Mouse (Mus musculus): ENCODE results near the gene Lama4. TPM values are rescaled to one million over a fixed set of nuclear protein-coding genes. Genes with fewer than 3 reads are reported as not detected.

Lama4 gene
- polyA plus RNA-seq, 1 experiment from 2014 or later, result 142 TPM

GRCm38 (mm10) chr10:39138761-39139160 is 173.4 kb downstream of the Lama4 start:
- Histone ChIP-seq H3K9ac (ENCODE audit: low read length) (no peak overlapping the region), H3K27me3 (ENCODE audit: control insufficient read depth, insufficient read depth, low read length) (no peaks in the 10 kb centered on the region), H3K4me2 (ENCODE audit: low read length) (no peak overlapping the region), H3K9me3 (ENCODE audit: control insufficient read depth, low read length) (no peaks in the 10 kb centered on the region), H3K27ac (replicated peaks in 1 of 2; ENCODE audit: control insufficient read depth in 1 of 2, insufficient read depth in 1 of 2, low read depth in 2 of 2, low read length in 2 of 2) (no peak overlapping the region), H3K4me3 (ENCODE audit: control insufficient read depth in 1 of 2, insufficient read depth in 1 of 2, low read depth in 1 of 2, low read length in 2 of 2) (no peak overlapping the region), H3K4me1 (ENCODE audit: control insufficient read depth in 2 of 2, insufficient read depth in 2 of 2, low read length in 2 of 2) (peaks cover 0 to 5% of the 10 kb centered on the region in 2 experiments; a peak in 1 of 4 replicates), H3K36me3 (ENCODE audit: control insufficient read depth, insufficient read depth, low read length) (peaks cover 54% of the 10 kb centered on the region)
- no peak for ATAC-seq (ENCODE audit: insufficient number of reproducible peaks, insufficient read depth, low FRiP score, low read depth)
- WGBS, result 85% methylated on average over 6 of the region's 6 CpGs

DNA sequence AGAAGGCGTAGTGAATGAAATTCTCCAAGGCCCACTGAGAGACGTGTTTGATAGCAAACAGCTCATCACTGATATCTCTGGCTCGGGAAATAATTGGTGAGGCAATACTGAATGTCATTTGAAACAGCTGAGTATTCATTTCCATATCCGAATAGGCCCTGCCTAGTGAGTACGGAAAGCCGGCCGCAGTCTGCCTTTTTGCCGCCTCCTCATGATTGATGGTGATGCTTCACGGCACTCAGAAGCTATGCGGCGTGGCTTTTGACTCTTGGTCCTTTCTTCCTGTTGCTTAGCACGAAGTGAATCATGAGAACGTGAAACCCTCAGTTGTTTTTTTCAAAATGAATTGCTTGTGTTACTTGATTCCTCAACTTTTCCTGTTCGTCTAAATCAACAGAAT is 175.5 kb downstream of the Lama4 start:
- no peaks in the 10 kb centered on the region for H3K9me3 ChIP-seq (ENCODE audit: control insufficient read depth, low read length)
- no peak for ATAC-seq (ENCODE audit: insufficient number of reproducible peaks, insufficient read depth, low FRiP score, low read depth)
- no peak overlapping the region for H3K4me3 ChIP-seq (ENCODE audit: control insufficient read depth in 1 of 2, insufficient read depth in 1 of 2, low read depth in 1 of 2, low read length in 2 of 2)
- H3K27me3 ChIP-seq (ENCODE audit: control insufficient read depth, insufficient read depth, low read length), result no peaks in the 10 kb centered on the region
- no peaks in the 10 kb centered on the region for H3K4me1 ChIP-seq (ENCODE audit: control insufficient read depth in 2 of 2, insufficient read depth in 2 of 2, low read length in 2 of 2)
- 91% methylated on average over 14 of the region's 14 CpGs for WGBS
- H3K9ac ChIP-seq (ENCODE audit: low read length), result no peak overlapping the region
- H3K36me3 ChIP-seq (ENCODE audit: control insufficient read depth, insufficient read depth, low read length), result peaks cover 72% of the 10 kb centered on the region
- H3K4me2 ChIP-seq (ENCODE audit: low read length), result no peak overlapping the region
- no peak overlapping the region for H3K27ac ChIP-seq (replicated peaks in 1 of 2; ENCODE audit: control insufficient read depth in 1 of 2, insufficient read depth in 1 of 2, low read depth in 2 of 2, low read length in 2 of 2)

- Histone ChIP-seq H3K4me2 (ENCODE audit: low read length) (no peak overlapping the region), H3K9me3 (ENCODE audit: control insufficient read depth, low read length) (no peaks in the 10 kb centered on the region), H3K27me3 (ENCODE audit: control insufficient read depth, insufficient read depth, low read length) (no peaks in the 10 kb centered on the region), H3K27ac (replicated peaks in 1 of 2; ENCODE audit: control insufficient read depth in 1 of 2, insufficient read depth in 1 of 2, low read depth in 2 of 2, low read length in 2 of 2) (no peak overlapping the region), H3K9ac (ENCODE audit: low read length) (no peak overlapping the region), H3K4me3 (ENCODE audit: control insufficient read depth in 1 of 2, insufficient read depth in 1 of 2, low read depth in 1 of 2, low read length in 2 of 2) (no peak overlapping the region), H3K4me1 (ENCODE audit: control insufficient read depth in 2 of 2, insufficient read depth in 2 of 2, low read length in 2 of 2) (no peaks in the 10 kb centered on the region), H3K36me3 (ENCODE audit: control insufficient read depth, insufficient read depth, low read length) (peaks cover 78% of the 10 kb centered on the region)
- ATAC-seq (ENCODE audit: insufficient number of reproducible peaks, insufficient read depth, low FRiP score, low read depth), result no peak
- WGBS, result 93% methylated on average over 2 of the region's 2 CpGs
Measured at GRCm38 (mm10) chr10:39141401-39141800, 176.1 kb downstream of the Lama4 start.

DNA sequence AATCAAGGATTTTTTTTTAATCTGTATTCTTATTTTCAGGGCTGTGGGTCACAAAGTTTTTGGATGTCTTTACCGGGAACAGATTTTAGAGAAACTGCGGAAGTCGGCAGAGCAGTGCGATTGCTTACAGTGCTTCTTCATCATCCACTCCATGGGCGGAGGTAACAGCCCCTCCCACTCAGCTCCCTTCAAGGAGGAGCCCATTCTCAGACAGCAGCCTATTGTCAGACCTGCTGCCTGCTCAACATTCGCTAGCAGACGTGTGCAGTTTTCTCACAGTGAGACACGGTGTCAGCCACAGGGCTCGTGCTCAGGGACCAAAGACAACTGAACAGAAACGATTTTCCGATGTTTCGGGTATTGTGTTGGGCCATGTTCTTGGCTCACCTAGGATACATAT is 176.9 kb downstream of the Lama4 start:
- no peaks in the 10 kb centered on the region for H3K9me3 ChIP-seq (ENCODE audit: control insufficient read depth, low read length)
- no peaks in the 10 kb centered on the region for H3K4me1 ChIP-seq (ENCODE audit: control insufficient read depth in 2 of 2, insufficient read depth in 2 of 2, low read length in 2 of 2)
- no peak overlapping the region for H3K4me3 ChIP-seq (ENCODE audit: control insufficient read depth in 1 of 2, insufficient read depth in 1 of 2, low read depth in 1 of 2, low read length in 2 of 2)
- no peak overlapping the region for H3K27ac ChIP-seq (replicated peaks in 1 of 2; ENCODE audit: control insufficient read depth in 1 of 2, insufficient read depth in 1 of 2, low read depth in 2 of 2, low read length in 2 of 2)
- H3K4me2 ChIP-seq (ENCODE audit: low read length), result no peak overlapping the region
- peaks cover 79% of the 10 kb centered on the region for H3K36me3 ChIP-seq (ENCODE audit: control insufficient read depth, insufficient read depth, low read length)
- 90% methylated on average over 12 of the region's 12 CpGs for WGBS
- no peak overlapping the region for H3K9ac ChIP-seq (ENCODE audit: low read length)
- H3K27me3 ChIP-seq (ENCODE audit: control insufficient read depth, insufficient read depth, low read length), result no peaks in the 10 kb centered on the region
- no peak for ATAC-seq (ENCODE audit: insufficient number of reproducible peaks, insufficient read depth, low FRiP score, low read depth)

DNA sequence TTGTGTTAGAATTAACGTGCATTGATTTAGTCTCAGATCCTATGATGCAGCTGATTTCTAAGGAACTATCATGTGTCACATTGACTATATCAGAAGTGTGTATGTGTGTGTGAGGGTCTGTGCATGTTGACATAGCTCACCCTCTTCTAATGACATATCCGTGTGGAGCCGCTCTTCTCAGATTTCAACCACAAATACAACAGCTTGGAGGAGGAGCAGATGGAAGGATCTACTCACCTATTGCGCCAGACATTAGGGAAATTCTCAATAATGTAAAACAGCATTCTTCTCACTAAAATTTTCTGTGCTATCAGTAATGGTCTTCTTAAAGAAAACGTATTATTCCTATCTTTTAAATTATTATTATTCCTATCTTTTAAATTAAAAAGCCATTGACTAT is 191.4 kb downstream of the Lama4 start:
- no peak for ATAC-seq (ENCODE audit: insufficient number of reproducible peaks, insufficient read depth, low FRiP score, low read depth)
- no peak overlapping the region for H3K4me2 ChIP-seq (ENCODE audit: low read length)
- no peaks in the 10 kb centered on the region for H3K36me3 ChIP-seq (ENCODE audit: control insufficient read depth, insufficient read depth, low read length)
- no peak overlapping the region for H3K4me3 ChIP-seq (ENCODE audit: control insufficient read depth in 1 of 2, insufficient read depth in 1 of 2, low read depth in 1 of 2, low read length in 2 of 2)
- no peaks in the 10 kb centered on the region for H3K27me3 ChIP-seq (ENCODE audit: control insufficient read depth, insufficient read depth, low read length)
- H3K4me1 ChIP-seq (ENCODE audit: control insufficient read depth in 2 of 2, insufficient read depth in 2 of 2, low read length in 2 of 2), result no peaks in the 10 kb centered on the region
- H3K9me3 ChIP-seq (ENCODE audit: control insufficient read depth, low read length), result no peaks in the 10 kb centered on the region
- H3K27ac ChIP-seq (replicated peaks in 1 of 2; ENCODE audit: control insufficient read depth in 1 of 2, insufficient read depth in 1 of 2, low read depth in 2 of 2, low read length in 2 of 2), result no peak overlapping the region
- H3K9ac ChIP-seq (ENCODE audit: low read length), result no peak overlapping the region
- 87% methylated on average over 5 of the region's 5 CpGs for WGBS

DNA sequence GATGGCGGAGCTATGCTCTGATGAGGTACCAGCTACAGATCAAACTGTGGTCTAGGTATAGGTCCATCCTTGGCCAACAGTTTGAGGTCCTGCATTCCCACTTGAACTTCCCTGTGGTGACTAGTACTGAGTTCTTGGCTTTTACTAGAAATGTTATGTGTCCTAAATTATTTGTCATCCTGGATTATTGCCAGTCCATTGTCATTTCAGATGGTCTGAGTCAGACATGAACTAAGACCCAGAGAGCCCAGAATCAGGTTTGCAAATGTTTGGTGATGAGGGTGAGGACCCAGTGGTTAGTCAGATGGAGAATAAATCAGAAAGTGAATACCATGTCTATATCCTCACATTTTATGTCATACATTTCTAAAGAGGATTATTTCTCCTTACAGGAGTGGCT is 192.0 kb downstream of the Lama4 start:
- Histone ChIP-seq H3K27me3 (ENCODE audit: control insufficient read depth, insufficient read depth, low read length) (no peaks in the 10 kb centered on the region), H3K27ac (replicated peaks in 1 of 2; ENCODE audit: control insufficient read depth in 1 of 2, insufficient read depth in 1 of 2, low read depth in 2 of 2, low read length in 2 of 2) (no peak overlapping the region), H3K9me3 (ENCODE audit: control insufficient read depth, low read length) (no peaks in the 10 kb centered on the region), H3K4me3 (ENCODE audit: control insufficient read depth in 1 of 2, insufficient read depth in 1 of 2, low read depth in 1 of 2, low read length in 2 of 2) (no peak overlapping the region), H3K9ac (ENCODE audit: low read length) (no peak overlapping the region), H3K36me3 (ENCODE audit: control insufficient read depth, insufficient read depth, low read length) (no peaks in the 10 kb centered on the region), H3K4me1 (ENCODE audit: control insufficient read depth in 2 of 2, insufficient read depth in 2 of 2, low read length in 2 of 2) (no peaks in the 10 kb centered on the region), H3K4me2 (ENCODE audit: low read length) (no peak overlapping the region)
- WGBS, result 91% methylated on average over 1 of the region's 1 CpGs
- no peak for ATAC-seq (ENCODE audit: insufficient number of reproducible peaks, insufficient read depth, low FRiP score, low read depth)

DNA sequence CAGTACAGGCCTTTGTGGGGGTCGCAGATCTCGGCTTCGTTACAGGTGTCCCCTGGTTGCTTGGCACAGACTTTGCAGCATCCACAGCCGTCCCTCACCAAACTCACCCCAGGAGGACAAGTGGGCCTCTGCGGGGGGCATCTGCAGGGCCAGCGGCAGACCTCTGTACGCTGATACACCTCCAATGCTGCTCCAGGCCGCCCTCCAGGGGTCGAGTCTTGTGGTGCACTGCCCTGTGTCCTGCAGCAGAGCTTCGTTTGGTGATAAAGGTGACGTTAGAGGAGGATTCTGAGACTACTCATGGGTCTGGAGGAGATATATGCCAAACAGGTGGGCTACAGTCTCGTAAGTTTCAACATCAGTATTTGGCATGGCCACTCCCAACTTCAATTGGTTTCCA is 193.0 kb downstream of the Lama4 start:
- Histone ChIP-seq H3K36me3 (ENCODE audit: control insufficient read depth, insufficient read depth, low read length) (no peaks in the 10 kb centered on the region), H3K27me3 (ENCODE audit: control insufficient read depth, insufficient read depth, low read length) (no peaks in the 10 kb centered on the region), H3K27ac (replicated peaks in 1 of 2; ENCODE audit: control insufficient read depth in 1 of 2, insufficient read depth in 1 of 2, low read depth in 2 of 2, low read length in 2 of 2) (no peak overlapping the region), H3K9me3 (ENCODE audit: control insufficient read depth, low read length) (no peaks in the 10 kb centered on the region), H3K4me3 (ENCODE audit: control insufficient read depth in 1 of 2, insufficient read depth in 1 of 2, low read depth in 1 of 2, low read length in 2 of 2) (no peak overlapping the region), H3K4me2 (ENCODE audit: low read length) (no peak overlapping the region), H3K9ac (ENCODE audit: low read length) (no peak overlapping the region), H3K4me1 (ENCODE audit: control insufficient read depth in 2 of 2, insufficient read depth in 2 of 2, low read length in 2 of 2) (peaks cover 0 to 5% of the 10 kb centered on the region in 2 experiments; a peak in 2 of 4 replicates)
- WGBS, result 50% methylated on average over 12 of the region's 12 CpGs
- ATAC-seq (ENCODE audit: insufficient number of reproducible peaks, insufficient read depth, low FRiP score, low read depth), result no peak
